Mouse (Mus musculus) bone marrow macrophage, adult 2 months (primary cell): Measurements from ENCODE around the gene Aph1a.

ENCODE experiments used
- CTCF ChIP-seq: IDR thresholded peaks from 2 replicates; pipeline ENCODE4 v1.5.1; 2012; ENCODE audit warnings: low read depth, mild to moderate bottlenecking, low read length, moderate library complexity
- POLR2A ChIP-seq: IDR thresholded peaks from 2 replicates; pipeline ENCODE4 v1.6.1; 2012; ENCODE audit warnings: mild to moderate bottlenecking, low read depth, low read length, borderline replicate concordance

- no peak for TF ChIP-seq POLR2A
- TF ChIP-seq CTCF, result no peak
Observed at GRCm38 (mm10) chr3:95856115-95856514, 37.7 kb upstream of the Aph1a start.
